Mouse (Mus musculus): ENCODE results near the gene Ptk6.

DNA sequence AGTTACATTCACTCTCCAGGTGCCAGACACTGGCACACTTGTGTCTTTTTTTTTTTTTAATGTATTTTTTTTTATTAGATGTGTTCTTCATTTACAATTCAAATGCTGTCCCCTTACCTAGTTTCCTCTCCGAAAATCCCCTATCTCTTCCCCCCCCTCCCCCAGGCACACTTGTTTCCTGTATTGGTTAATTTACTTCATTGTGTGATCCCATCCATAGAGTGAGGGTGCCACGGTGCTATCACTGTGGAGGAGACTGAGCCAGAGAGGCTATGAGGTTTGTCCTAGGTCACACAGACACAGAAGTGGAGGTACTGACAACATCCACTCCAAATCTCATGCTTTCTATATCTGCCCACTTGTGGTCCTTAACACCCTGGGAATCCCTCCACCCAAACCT, 36.3 kb upstream of the Ptk6 start:
- TF ChIP-seq MYC (IDR thresholded peaks at IDR 0.05; ENCODE audit: low read depth, low read length), result no peak
- TF ChIP-seq CTCF (conservative IDR thresholded peaks at IDR 0.05 in 1 of 2, IDR thresholded peaks at IDR 0.05 in 1 of 2; ENCODE audit: low read depth in 2 of 2, low read length in 2 of 2), result no peak
- no peak for TF ChIP-seq IRF4 (IDR thresholded peaks at IDR 0.05; ENCODE audit: low read depth, low read length)
- no peak for TF ChIP-seq ELF1 (IDR thresholded peaks at IDR 0.05; ENCODE audit: low read depth, low read length)
- TF ChIP-seq RAD21 (IDR thresholded peaks at IDR 0.05; ENCODE audit: low read depth, low read length), result no peak

All from CH12.LX (cell line).